Comparison of ENCODE assay signal across 9 mouse cellular contexts in the genomic region with DNA sequence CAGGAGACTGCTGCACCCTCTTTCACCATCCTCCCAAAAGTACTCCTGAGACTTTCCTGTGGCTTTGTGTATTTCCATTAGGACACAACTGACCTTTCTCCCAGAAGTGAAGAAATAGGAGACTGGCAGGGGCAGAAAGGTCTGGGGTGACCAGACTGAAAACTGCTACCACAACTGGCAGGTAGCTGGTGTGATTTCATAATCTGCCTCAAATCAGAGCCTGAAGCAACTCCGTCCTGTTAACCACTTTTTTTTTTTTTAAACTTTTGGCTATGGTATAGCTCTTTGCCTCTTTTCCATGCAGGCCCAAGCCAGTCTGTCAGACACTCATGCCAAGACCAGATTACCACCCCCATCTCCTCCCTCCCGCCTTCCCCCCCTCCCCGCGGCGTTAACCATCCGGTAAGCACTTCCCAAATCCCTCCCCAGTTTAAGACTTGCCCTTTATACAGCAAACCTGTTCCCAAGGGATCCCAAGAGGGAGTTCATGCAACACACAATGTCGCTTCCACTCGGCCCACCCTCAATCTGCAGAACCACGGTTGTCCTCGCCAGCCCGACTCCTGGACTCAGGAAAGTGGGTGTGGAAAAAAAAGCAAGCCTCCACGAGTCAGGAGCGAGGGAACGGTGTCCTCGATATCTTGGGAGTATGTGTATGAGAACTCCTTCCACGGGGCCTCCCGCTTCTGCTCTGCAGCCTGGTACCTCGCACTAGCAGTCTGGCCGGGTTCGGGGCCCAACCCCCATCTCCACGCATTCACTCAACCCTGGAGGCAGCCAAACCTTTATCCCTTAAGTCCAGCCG. TPM values are rescaled to one million over a fixed set of nuclear protein-coding genes. Genes with fewer than 3 reads are reported as not detected.
A peak's percentile ranks its signal among the peaks of the same experiment; 100 is the strongest.
DNase-seq lines count a peak whose midpoint lies in the region; ATAC-seq and TF ChIP-seq lines count a peak whose summit lies in the region.
"Had no signal": no experiment of that assay in that cellular context is flagged by ENCODE, and none has a peak within 500 bp of the region (broad histone marks: within the 10 kb centered on the region; RNA-seq: fewer than 3 reads in every experiment).

No protein-coding gene starts in this region.

- peak; percentile 22; the same call in 1 of the 2 replicates for TF ChIP-seq POLR2A in heart, adult 2 months (IDR thresholded peaks at IDR 0.05; ENCODE audit: insufficient read depth, low read depth, low read length)

- no peaks in the 10 kb centered on the region for H3K9me3 ChIP-seq in lung, embryonic 14.5 days (ENCODE audit: low read depth, low read length)
- H3K9me3 ChIP-seq in kidney, embryonic 14.5 days (ENCODE audit: control insufficient read depth, low read length): no peaks in the 10 kb centered on the region
- H3K9me3 ChIP-seq in midbrain, embryonic 11.5 days (ENCODE audit: control insufficient read depth, low read length): no peaks in the 10 kb centered on the region

- H3K4me1 ChIP-seq in lung, embryonic 14.5 days (ENCODE audit: insufficient read depth): peaks cover 9% of the 10 kb centered on the region
- H3K4me1 ChIP-seq in heart, adult 2 months (ENCODE audit: control insufficient read depth, insufficient read depth, low read length): peaks cover 11% of the 10 kb centered on the region
- peaks cover 27% of the 10 kb centered on the region for H3K4me1 ChIP-seq in kidney, embryonic 14.5 days (ENCODE audit: control insufficient read depth, insufficient read depth, low read length)
- peaks cover 24% of the 10 kb centered on the region for H3K4me1 ChIP-seq in midbrain, embryonic 11.5 days (ENCODE audit: control insufficient read depth, insufficient read depth, low read length)

- 1% methylated on average over 22 of the region's 22 CpGs for WGBS in lung, embryonic 14.5 days
- WGBS in heart, adult 2 months: 2% methylated on average over 22 of the region's 22 CpGs
- 1% methylated on average over 22 of the region's 22 CpGs for WGBS in kidney, embryonic 14.5 days
- WGBS in midbrain, embryonic 11.5 days: 1% methylated on average over 22 of the region's 22 CpGs

- ATAC-seq in lung, embryonic 14.5 days (ENCODE audit: insufficient read depth): peak; percentile 28; the same call in 1 of the 2 replicates
- ATAC-seq in kidney, embryonic 14.5 days (ENCODE audit: low FRiP score, low TSS enrichment): peak; percentile 18; the same call in 1 of the 2 replicates
- peak; percentile 47 for ATAC-seq in midbrain, embryonic 11.5 days (ENCODE audit: low FRiP score)
- no peak for ATAC-seq in megakaryocyte-erythroid progenitor cell, adult 5-6 weeks (replicated peaks; ENCODE audit: low FRiP score, low TSS enrichment, poor library complexity, severe bottlenecking)

- H3K4me3 ChIP-seq in lung, embryonic 14.5 days (ENCODE audit: low read depth, low read length): peak overlapping the region; percentile 91
- peak overlapping the region; percentile 72 for H3K4me3 ChIP-seq in heart, adult 2 months
- peak overlapping the region; percentile 92 for H3K4me3 ChIP-seq in kidney, embryonic 14.5 days (ENCODE audit: low read length)
- H3K4me3 ChIP-seq in midbrain, embryonic 11.5 days (ENCODE audit: low read depth, low read length): peak overlapping the region; percentile 85

- no peak for TF ChIP-seq EP300 in heart, adult 2 months (IDR thresholded peaks at IDR 0.05; ENCODE audit: insufficient read depth, low read depth, low read length)

- peak overlapping the region; percentile 89 for H3K27ac ChIP-seq in lung, embryonic 14.5 days (ENCODE audit: low read depth)
- peak overlapping the region; percentile 90 for H3K27ac ChIP-seq in heart, adult 2 months
- H3K27ac ChIP-seq in kidney, embryonic 14.5 days (ENCODE audit: low read depth, low read length): peak overlapping the region; percentile 76; the same call in 1 of the 2 replicates
- H3K27ac ChIP-seq in midbrain, embryonic 11.5 days (ENCODE audit: low read depth, low read length): peak overlapping the region; percentile 79

- H3K4me2 ChIP-seq in lung, embryonic 14.5 days: peak overlapping the region; percentile 86
- H3K4me2 ChIP-seq in kidney, embryonic 14.5 days (replicated peaks; ENCODE audit: low read depth, low read length): peak overlapping the region; percentile 71
- peak overlapping the region; percentile 86 for H3K4me2 ChIP-seq in midbrain, embryonic 11.5 days

- no peak for TF ChIP-seq CTCF in lung, embryonic 14.5 days (IDR thresholded peaks at IDR 0.05; ENCODE audit: low read depth)
- no peak for TF ChIP-seq CTCF in heart, adult 2 months (IDR thresholded peaks at IDR 0.05)

- no peak for DNase-seq in lung, embryonic 14.5 days
- DNase-seq in lung, postnatal 25 days (ENCODE audit: low spot score): no peak
- DNase-seq in adrenal gland, postnatal 14 days: peak; percentile 62
- peak; percentile 45 to 51 for DNase-seq in heart, adult 2 months
- DNase-seq in midbrain, embryonic 11.5 days (ENCODE audit: low spot score, missing footprints): peak; percentile 84
- no peak for DNase-seq in ovary, adult 18-20 months (ENCODE audit: low spot score)

- intact Hi-C loops in heart, adult 2 months (cut with DNase I): loop anchor here (2.0 kb wide), 1 partner anchor 321 kb away; a partner anchor contains a TSS

- peaks cover 27% of the 10 kb centered on the region for H3K36me3 ChIP-seq in lung, embryonic 14.5 days (ENCODE audit: insufficient read depth)
- no peaks in the 10 kb centered on the region for H3K36me3 ChIP-seq in heart, adult 2 months (ENCODE audit: control insufficient read depth, insufficient read depth, low read length)
- peaks cover 18% of the 10 kb centered on the region for H3K36me3 ChIP-seq in kidney, embryonic 14.5 days (ENCODE audit: control insufficient read depth, insufficient read depth, low read length)
- peaks cover 2% of the 10 kb centered on the region; the same call in 1 of the 2 replicates for H3K36me3 ChIP-seq in midbrain, embryonic 11.5 days (ENCODE audit: control insufficient read depth, insufficient read depth, low read length)

- no peaks in the 10 kb centered on the region for H3K27me3 ChIP-seq in lung, embryonic 14.5 days (ENCODE audit: insufficient read depth, low read length)
- no peaks in the 10 kb centered on the region for H3K27me3 ChIP-seq in heart, adult 2 months (ENCODE audit: control insufficient read depth, insufficient read depth, low read length)
- no peaks in the 10 kb centered on the region for H3K27me3 ChIP-seq in kidney, embryonic 14.5 days (ENCODE audit: control insufficient read depth, insufficient read depth, low read length)
- no peaks in the 10 kb centered on the region for H3K27me3 ChIP-seq in midbrain, embryonic 11.5 days (ENCODE audit: control insufficient read depth, insufficient read depth, low read length)

- H3K79me2 ChIP-seq in heart, adult 2 months (replicated peaks; ENCODE audit: control insufficient read depth, insufficient read depth, low read length): no peaks in the 10 kb centered on the region

- peak overlapping the region; percentile 82 for H3K9ac ChIP-seq in lung, embryonic 14.5 days
- peak overlapping the region; percentile 85 for H3K9ac ChIP-seq in heart, adult 2 months (ENCODE audit: low read depth, low read length)
- peak overlapping the region; percentile 85 for H3K9ac ChIP-seq in kidney, embryonic 14.5 days (ENCODE audit: low read depth, low read length)
- peak overlapping the region; percentile 89 for H3K9ac ChIP-seq in midbrain, embryonic 11.5 days (ENCODE audit: low read length)

RNA-seq across cellular contexts. Expression of a gene that starts 0.9 kb away (rescaled TPM):
- polyA plus RNA-seq in lung, embryonic 14.5 days (2014; fragmentation: Nextera tagmentation; extraction: Ambion mirVana): 6.6 and 6.9 TPM in 2 replicates
- 141 and 150 TPM in 2 replicates for total RNA-seq in adrenal gland, postnatal 14 days (2021)
- 10 to 100 TPM; 40.2 to 40.9 TPM for total RNA-seq in heart, adult 2 months (2021)
- 61.2 and 63.8 TPM in 2 replicates for polyA plus RNA-seq in heart, adult 2 months (2012; rRNA removed)
- 7.1 and 26.6 TPM in 2 replicates for polyA plus RNA-seq in kidney, embryonic 14.5 days (2014; fragmentation: Nextera tagmentation; extraction: Ambion mirVana)
- 9.7 and 12.0 TPM in 2 replicates for polyA plus RNA-seq in midbrain, embryonic 11.5 days (2014; fragmentation: Nextera tagmentation; extraction: Ambion mirVana)
- 28.3 and 38.6 TPM in 2 replicates for total RNA-seq in megakaryocyte-erythroid progenitor cell, adult 5-6 weeks (2014; fragmentation: Nextera tagmentation)
- 20.7 and 21.7 TPM in 2 replicates for total RNA-seq in megakaryocyte-erythroid progenitor cell, adult 5-6 weeks (2017)

RNA-seq across cellular contexts. Expression of a gene that starts 11.8 kb away (rescaled TPM):
- not detected in 2 replicates for polyA plus RNA-seq in lung, embryonic 14.5 days (2014; fragmentation: Nextera tagmentation; extraction: Ambion mirVana)
- total RNA-seq in adrenal gland, postnatal 14 days (2021): not detected in 2 replicates
- total RNA-seq in heart, adult 2 months (2021): not detected
- not detected in 2 replicates for polyA plus RNA-seq in heart, adult 2 months (2012; rRNA removed)
- polyA plus RNA-seq in kidney, embryonic 14.5 days (2014; fragmentation: Nextera tagmentation; extraction: Ambion mirVana): not detected in 2 replicates
- not detected in 2 replicates for polyA plus RNA-seq in midbrain, embryonic 11.5 days (2014; fragmentation: Nextera tagmentation; extraction: Ambion mirVana)
- not detected in 2 replicates for total RNA-seq in megakaryocyte-erythroid progenitor cell, adult 5-6 weeks (2014; fragmentation: Nextera tagmentation)
- not detected in 2 replicates for total RNA-seq in megakaryocyte-erythroid progenitor cell, adult 5-6 weeks (2017)
- total RNA-seq: left cerebral cortex, postnatal 36 days had no signal

RNA-seq across cellular contexts. Expression of a gene that starts 35.4 kb away (rescaled TPM):
- polyA plus RNA-seq in lung, embryonic 14.5 days (2014; fragmentation: Nextera tagmentation; extraction: Ambion mirVana): 0.57 TPM in 1 of 2 replicates, not detected in the other
- not detected in 2 replicates for total RNA-seq in adrenal gland, postnatal 14 days (2021)
- not detected for total RNA-seq in heart, adult 2 months (2021)
- 0.23 TPM in 1 of 2 replicates, not detected in the other for polyA plus RNA-seq in heart, adult 2 months (2012; rRNA removed)
- 0.30 and 0.61 TPM in 2 replicates for polyA plus RNA-seq in kidney, embryonic 14.5 days (2014; fragmentation: Nextera tagmentation; extraction: Ambion mirVana)
- 0.23 and 0.26 TPM in 2 replicates for polyA plus RNA-seq in midbrain, embryonic 11.5 days (2014; fragmentation: Nextera tagmentation; extraction: Ambion mirVana)
- total RNA-seq in megakaryocyte-erythroid progenitor cell, adult 5-6 weeks (2014; fragmentation: Nextera tagmentation): 5.0 TPM in 1 of 2 replicates, not detected in the other
- total RNA-seq in megakaryocyte-erythroid progenitor cell, adult 5-6 weeks (2017): 0.99 TPM in 1 of 2 replicates, not detected in the other

RNA-seq across cellular contexts. Expression of a gene that starts 39.2 kb away (rescaled TPM):
- 1.2 and 1.4 TPM in 2 replicates for polyA plus RNA-seq in lung, embryonic 14.5 days (2014; fragmentation: Nextera tagmentation; extraction: Ambion mirVana)
- total RNA-seq in adrenal gland, postnatal 14 days (2021): 15.0 and 17.2 TPM in 2 replicates
- 10 to 100 TPM in 1 of 2 experiments, 1 to 10 TPM in 1; 7.9 to 10.8 TPM for total RNA-seq in heart, adult 2 months (2021)
- polyA plus RNA-seq in heart, adult 2 months (2012; rRNA removed): not detected in 2 replicates
- 0.60 and 1.2 TPM in 2 replicates for polyA plus RNA-seq in kidney, embryonic 14.5 days (2014; fragmentation: Nextera tagmentation; extraction: Ambion mirVana)
- polyA plus RNA-seq in midbrain, embryonic 11.5 days (2014; fragmentation: Nextera tagmentation; extraction: Ambion mirVana): 1.3 and 1.4 TPM in 2 replicates
- 1.1 TPM in 1 of 2 replicates, not detected in the other for total RNA-seq in megakaryocyte-erythroid progenitor cell, adult 5-6 weeks (2014; fragmentation: Nextera tagmentation)
- 1.4 and 3.9 TPM in 2 replicates for total RNA-seq in megakaryocyte-erythroid progenitor cell, adult 5-6 weeks (2017)

RNA-seq across cellular contexts. Expression of a gene that starts 39.9 kb away (rescaled TPM):
- polyA plus RNA-seq in lung, embryonic 14.5 days (2014; fragmentation: Nextera tagmentation; extraction: Ambion mirVana): not detected in 2 replicates
- 25.4 and 31.6 TPM in 2 replicates for total RNA-seq in adrenal gland, postnatal 14 days (2021)
- total RNA-seq in heart, adult 2 months (2021): 1 to 10 TPM; 2.7 to 2.9 TPM
- polyA plus RNA-seq in heart, adult 2 months (2012; rRNA removed): not detected in 2 replicates
- not detected in 2 replicates for polyA plus RNA-seq in kidney, embryonic 14.5 days (2014; fragmentation: Nextera tagmentation; extraction: Ambion mirVana)
- not detected in 2 replicates for polyA plus RNA-seq in midbrain, embryonic 11.5 days (2014; fragmentation: Nextera tagmentation; extraction: Ambion mirVana)
- not detected in 2 replicates for total RNA-seq in megakaryocyte-erythroid progenitor cell, adult 5-6 weeks (2014; fragmentation: Nextera tagmentation)
- not detected in 2 replicates for total RNA-seq in megakaryocyte-erythroid progenitor cell, adult 5-6 weeks (2017)
- total RNA-seq: left cerebral cortex, postnatal 36 days had no signal

Comparison
In these comparisons a context has a peak if more than half of its experiments do, and no peak if none do; other contexts are left out.
1. DNase-seq: peak in adrenal gland, postnatal 14 days (single experiment), heart, adult 2 months (2 of 2) and midbrain, embryonic 11.5 days (single experiment); none in lung, embryonic 14.5 days (single experiment), lung, postnatal 25 days (single experiment) and ovary, adult 18-20 months (single experiment).
2. Peak in every context shown above with its lines, with median percentiles within 50 percentile points of each other: H3K27ac ChIP-seq, H3K4me2 ChIP-seq, H3K4me3 ChIP-seq and H3K9ac ChIP-seq.